Mouse (Mus musculus) G1E (cell line): ENCODE measurements at regions not wholly inside any gene's neighbourhood (a gene's known extent, or its start where the extent isn't known, plus 50 kb on each side); places are given as distances from the start of the nearest gene placed in this dataset.

Experiments
- ATAC-seq: 2 replicates; pipeline ENCODE4 v1.8.0; 2016; ENCODE audit warnings: mild to moderate bottlenecking; ENCODE audit not compliant: insufficient number of reproducible peaks, poor library complexity, low FRiP score, severe bottlenecking; ENCODE audit errors: extremely low read depth
- DNase-seq: peaks from one replicate; pipeline ENCODE4 v3.0.0; 2012; ENCODE audit warnings: low spot score
- H3K27me3 ChIP-seq: 2 replicates; pipeline ENCODE4 v1.6.1; 2012; ENCODE audit warnings: mild to moderate bottlenecking, low read length, inconsistent platforms; ENCODE audit not compliant: insufficient read depth
- H3K36me3 ChIP-seq: replicated peaks from 2 replicates; pipeline ENCODE3; 2012; ENCODE audit warnings: mild to moderate bottlenecking, inconsistent platforms
- H3K4me1 ChIP-seq: 2 replicates; pipeline ENCODE4 v1.6.1; 2012; ENCODE audit warnings: low read depth, low read length, inconsistent platforms, mixed read lengths; ENCODE audit not compliant: insufficient read depth
- H3K4me3 ChIP-seq: 2 replicates; pipeline ENCODE4 v1.5.1; 2012; ENCODE audit warnings: low read depth, mild to moderate bottlenecking, inconsistent platforms, low read length, moderate library complexity, mixed read lengths
- H3K9me3 ChIP-seq: replicated peaks from 2 replicates; pipeline ENCODE4 v1.6.1; 2012; ENCODE audit warnings: inconsistent platforms
- CTCF ChIP-seq: IDR thresholded peaks from 2 replicates; pipeline ENCODE4 v1.5.1; 2012; ENCODE audit warnings: low read depth, low read length, inconsistent platforms, mixed read lengths
- GATA1 ChIP-seq: IDR thresholded peaks from 2 replicates; pipeline ENCODE4 v1.6.1; 2012; ENCODE audit warnings: borderline replicate concordance, low read length, inconsistent platforms, mixed read lengths
- GATA2 ChIP-seq: IDR thresholded peaks from 2 replicates; pipeline ENCODE4 v1.6.1; 2012; ENCODE audit warnings: low read depth, low read length, inconsistent platforms, borderline replicate concordance
- POLR2AphosphoS5 ChIP-seq: IDR thresholded peaks from 2 replicates; pipeline ENCODE4 v1.6.1; 2012; ENCODE audit warnings: low read depth, low read length, inconsistent platforms; ENCODE audit not compliant: insufficient replicate concordance
- TAL1 ChIP-seq: conservative IDR thresholded peaks from 2 replicates; pipeline ENCODE4 v1.6.1; 2012; ENCODE audit warnings: low read depth, low read length, inconsistent platforms, mixed read lengths

GRCm38 (mm10) chr4:105702036-105702435 is 87.6 kb upstream of the Gm12728 start:
- TF ChIP-seq TAL1 (no peak), CTCF (no peak), GATA2 (no peak), GATA1 (no peak), POLR2AphosphoS5 (no peak)
- H3K27me3 ChIP-seq = no peaks in the 10 kb centered on the region
- ATAC-seq (no peak), DNase-seq (no peak)
- peaks cover 35% of the 10 kb centered on the region for H3K9me3 ChIP-seq
- no peak overlapping the region for H3K4me3 ChIP-seq
- H3K36me3 ChIP-seq = no peaks in the 10 kb centered on the region
- no peaks in the 10 kb centered on the region for H3K4me1 ChIP-seq

GRCm38 (mm10) chr4:105703408-105703807 is 86.3 kb upstream of the Gm12728 start:
- Histone ChIP-seq H3K27me3 (no peaks in the 10 kb centered on the region), H3K4me1 (no peaks in the 10 kb centered on the region), H3K9me3 (peaks cover 39% of the 10 kb centered on the region), H3K36me3 (no peaks in the 10 kb centered on the region), H3K4me3 (no peak overlapping the region)
- DNase-seq (no peak), ATAC-seq (no peak)
- TF ChIP-seq CTCF = no peak
- no peak for TF ChIP-seq GATA1
- TF ChIP-seq TAL1 = no peak
- TF ChIP-seq POLR2AphosphoS5 = no peak
- TF ChIP-seq GATA2 = no peak

- no peak for TF ChIP-seq TAL1
- TF ChIP-seq GATA2 = no peak
- TF ChIP-seq POLR2AphosphoS5 = no peak
- TF ChIP-seq GATA1 = no peak
- TF ChIP-seq CTCF = no peak
- ATAC-seq = no peak
- peaks cover 35% of the 10 kb centered on the region for H3K9me3 ChIP-seq
- H3K36me3 ChIP-seq = no peaks in the 10 kb centered on the region
- DNase-seq = no peak
- H3K27me3 ChIP-seq = no peaks in the 10 kb centered on the region
- H3K4me1 ChIP-seq = no peaks in the 10 kb centered on the region
- H3K4me3 ChIP-seq = no peak overlapping the region
Measured at GRCm38 (mm10) chr4:105704271-105704670, 85.4 kb upstream of the Gm12728 start.

- H3K4me3 ChIP-seq = no peak overlapping the region
- H3K27me3 ChIP-seq = no peaks in the 10 kb centered on the region
- H3K36me3 ChIP-seq = no peaks in the 10 kb centered on the region
- ATAC-seq = no peak
- H3K4me1 ChIP-seq = no peaks in the 10 kb centered on the region
- H3K9me3 ChIP-seq = peaks cover 35% of the 10 kb centered on the region
- no peak for DNase-seq
- TF ChIP-seq POLR2AphosphoS5 (no peak), GATA2 (no peak), CTCF (no peak), GATA1 (no peak), TAL1 (no peak)
Measured at GRCm38 (mm10) chr4:105705996-105706395, 83.7 kb upstream of the Gm12728 start.

- Histone ChIP-seq H3K27me3 (no peaks in the 10 kb centered on the region), H3K4me3 (no peak overlapping the region), H3K36me3 (no peaks in the 10 kb centered on the region), H3K4me1 (no peaks in the 10 kb centered on the region), H3K9me3 (peaks cover 24% of the 10 kb centered on the region)
- no peak for DNase-seq
- TF ChIP-seq GATA2 = no peak
- no peak for TF ChIP-seq TAL1
- no peak for TF ChIP-seq CTCF
- ATAC-seq = no peak
Measured at GRCm38 (mm10) chr4:105708080-105708796, 81.4 kb upstream of the Gm12728 start.

GRCm38 (mm10) chr4:105713956-105714355 is 75.7 kb upstream of the Gm12728 start:
- Histone ChIP-seq H3K36me3 (no peaks in the 10 kb centered on the region), H3K4me1 (no peaks in the 10 kb centered on the region), H3K4me3 (no peak overlapping the region), H3K27me3 (no peaks in the 10 kb centered on the region), H3K9me3 (peaks cover 20% of the 10 kb centered on the region)
- ATAC-seq = no peak
- TF ChIP-seq GATA2 (no peak), POLR2AphosphoS5 (no peak), GATA1 (no peak), TAL1 (no peak), CTCF (no peak)
- DNase-seq = no peak
